Mouse (Mus musculus) c-Kit-positive CD71-positive TER-119-negative erythroid progenitor cells, embryonic 14.5 days (primary cell): Measurements from ENCODE around the gene Rpl23a.

Source experiments
- DNase-seq: peaks from one replicate; pipeline ENCODE4 v3.0.0-alpha.2; 2013; ENCODE audit warnings: low read depth

Gene Rpl23a

GRCm38 (mm10) chr11:78182961-78183844, at the start of gene Rpl23a:
Gene Rpl23a, minus strand, starts transcription at chr11:78183584.
- DNase-seq, result peak; percentile 91

- no peak for DNase-seq
Observed at GRCm38 (mm10) chr11:78231518-78231917, 48.1 kb upstream of the Rpl23a start.

- DNase-seq, result no peak
Observed at GRCm38 (mm10) chr11:78223586-78223985, 40.2 kb upstream of the Rpl23a start.

- DNase-seq, result no peak
Observed at GRCm38 (mm10) chr11:78215709-78216317, 32.4 kb upstream of the Rpl23a start.

- DNase-seq, result no peak
Observed at GRCm38 (mm10) chr11:78213086-78213817, 29.9 kb upstream of the Rpl23a start.

- DNase-seq, result no peak
Observed at GRCm38 (mm10) chr11:78211513-78211912, 28.1 kb upstream of the Rpl23a start.

- DNase-seq, result no peak
Observed at GRCm38 (mm10) chr11:78210615-78211014, 27.2 kb upstream of the Rpl23a start.

GRCm38 (mm10) chr11:78209886-78210285, 26.5 kb upstream of the Rpl23a start:
- no peak for DNase-seq

GRCm38 (mm10) chr11:78207190-78207589, 23.8 kb upstream of the Rpl23a start:
- DNase-seq, result no peak

- no peak for DNase-seq
Observed at GRCm38 (mm10) chr11:78205361-78206206, 22.2 kb upstream of the Rpl23a start.

- DNase-seq, result no peak
Observed at GRCm38 (mm10) chr11:78204287-78204686, 20.9 kb upstream of the Rpl23a start.

- DNase-seq, result no peak
Observed at GRCm38 (mm10) chr11:78202372-78202771, 19.0 kb upstream of the Rpl23a start.

- no peak for DNase-seq
Observed at GRCm38 (mm10) chr11:78195101-78195863, 11.9 kb upstream of the Rpl23a start.

GRCm38 (mm10) chr11:78194411-78195100, 11.2 kb upstream of the Rpl23a start:
- peak; percentile 81 for DNase-seq

- no peak for DNase-seq
Observed at GRCm38 (mm10) chr11:78193113-78193512, 9.7 kb upstream of the Rpl23a start, which contains the start of gene Proca1. Gene Proca1, plus strand, starts transcription at chr11:78193392.

GRCm38 (mm10) chr11:78190041-78190440, 6.7 kb upstream of the Rpl23a start:
- DNase-seq, result no peak

GRCm38 (mm10) chr11:78189234-78190040, 6.1 kb upstream of the Rpl23a start:
- DNase-seq, result no peak

- no peak for DNase-seq
Observed at GRCm38 (mm10) chr11:78188331-78189233, 5.2 kb upstream of the Rpl23a start, which contains the start of gene Rab34. Gene Rab34, plus strand, starts transcription at chr11:78188430.
